Mouse (Mus musculus): Measurements from ENCODE around the gene Rhox8. TPM values are rescaled to one million over a fixed set of nuclear protein-coding genes. Genes with fewer than 3 reads are reported as not detected.

Rhox8 gene
- total and polyA plus RNA-seq, 2 experiments from 2014 or later, result not detected

Other genes starting within 250 kb of the Rhox8 start
- not detected in 2 replicates for gene Rhox2g, start 235.5 kb downstream of the Rhox8 start, total RNA-seq (2014; rRNA removed)
- gene Rhox2g, start 235.5 kb downstream of the Rhox8 start, polyA plus RNA-seq (2015; fragmentation: Nextera tagmentation; extraction: Ambion mirVana), result not detected in 2 replicates
- gene Rhox4g, start 227.6 kb downstream of the Rhox8 start, total RNA-seq (2014; rRNA removed), result not detected in 2 replicates
- gene Rhox4g, start 227.6 kb downstream of the Rhox8 start, polyA plus RNA-seq (2015; fragmentation: Nextera tagmentation; extraction: Ambion mirVana), result not detected in 2 replicates
- gene Rhox3h, start 210.2 kb downstream of the Rhox8 start, total RNA-seq (2014; rRNA removed), result not detected in 2 replicates
- gene Rhox3h, start 210.2 kb downstream of the Rhox8 start, polyA plus RNA-seq (2015; fragmentation: Nextera tagmentation; extraction: Ambion mirVana), result not detected in 2 replicates
- gene Rhox2h, start 205.7 kb downstream of the Rhox8 start, total RNA-seq (2014; rRNA removed), result not detected in 2 replicates
- not detected in 2 replicates for gene Rhox2h, start 205.7 kb downstream of the Rhox8 start, polyA plus RNA-seq (2015; fragmentation: Nextera tagmentation; extraction: Ambion mirVana)
- gene Rhox5, start 74.1 kb downstream of the Rhox8 start, total RNA-seq (2014; rRNA removed), result not detected in 2 replicates
- gene Rhox5, start 74.1 kb downstream of the Rhox8 start, polyA plus RNA-seq (2015; fragmentation: Nextera tagmentation; extraction: Ambion mirVana), result 0.65 and 0.70 TPM in 2 replicates
- gene Rhox6, start 52.0 kb downstream of the Rhox8 start, total RNA-seq (2014; rRNA removed), result not detected in 2 replicates
- gene Rhox6, start 52.0 kb downstream of the Rhox8 start, polyA plus RNA-seq (2015; fragmentation: Nextera tagmentation; extraction: Ambion mirVana), result not detected in 2 replicates
- not detected in 2 replicates for gene Rhox7a, start 47.3 kb downstream of the Rhox8 start, total RNA-seq (2014; rRNA removed)
- gene Rhox7a, start 47.3 kb downstream of the Rhox8 start, polyA plus RNA-seq (2015; fragmentation: Nextera tagmentation; extraction: Ambion mirVana), result not detected in 2 replicates
- not detected in 2 replicates for gene Rhox7b, start 18.3 kb upstream of the Rhox8 start, total RNA-seq (2014; rRNA removed)
- not detected in 2 replicates for gene Rhox7b, start 18.3 kb upstream of the Rhox8 start, polyA plus RNA-seq (2015; fragmentation: Nextera tagmentation; extraction: Ambion mirVana)
- gene Rhox9, start 22.8 kb upstream of the Rhox8 start, total RNA-seq (2014; rRNA removed), result not detected in 2 replicates
- not detected in 2 replicates for gene Rhox9, start 22.8 kb upstream of the Rhox8 start, polyA plus RNA-seq (2015; fragmentation: Nextera tagmentation; extraction: Ambion mirVana)
- not detected in 2 replicates for gene Btg1-ps1, start 139.9 kb upstream of the Rhox8 start, total RNA-seq (2014; rRNA removed)
- gene Btg1-ps1, start 139.9 kb upstream of the Rhox8 start, polyA plus RNA-seq (2015; fragmentation: Nextera tagmentation; extraction: Ambion mirVana), result not detected in 2 replicates
- gene Btg1-ps2, start 164.2 kb upstream of the Rhox8 start, total RNA-seq (2014; rRNA removed), result not detected in 2 replicates
- gene Btg1-ps2, start 164.2 kb upstream of the Rhox8 start, polyA plus RNA-seq (2015; fragmentation: Nextera tagmentation; extraction: Ambion mirVana), result not detected in 2 replicates
- not detected in 2 replicates for gene Rhox10, start 187.5 kb upstream of the Rhox8 start, total RNA-seq (2014; rRNA removed)
- not detected in 2 replicates for gene Rhox10, start 187.5 kb upstream of the Rhox8 start, polyA plus RNA-seq (2015; fragmentation: Nextera tagmentation; extraction: Ambion mirVana)
- not detected in 2 replicates for gene Rhox11, start 206.2 kb upstream of the Rhox8 start, total RNA-seq (2014; rRNA removed)
- gene Rhox11, start 206.2 kb upstream of the Rhox8 start, polyA plus RNA-seq (2015; fragmentation: Nextera tagmentation; extraction: Ambion mirVana), result not detected in 2 replicates
- not detected in 2 replicates for gene Rhox12, start 232.0 kb upstream of the Rhox8 start, total RNA-seq (2014; rRNA removed)
- gene Rhox12, start 232.0 kb upstream of the Rhox8 start, polyA plus RNA-seq (2015; fragmentation: Nextera tagmentation; extraction: Ambion mirVana), result not detected in 2 replicates
- gene Rhox13, start 242.3 kb upstream of the Rhox8 start, total RNA-seq (2014; rRNA removed), result not detected in 2 replicates
- not detected in 2 replicates for gene Rhox13, start 242.3 kb upstream of the Rhox8 start, polyA plus RNA-seq (2015; fragmentation: Nextera tagmentation; extraction: Ambion mirVana)